Mouse (Mus musculus) CH12.LX (cell line): ENCODE measurements around the gene Crocc. TPM values are rescaled to one million over a fixed set of nuclear protein-coding genes. Genes with fewer than 3 reads are reported as not detected.

Source experiments
- DNase-seq: peaks from one replicate; pipeline ENCODE4 v3.0.0-alpha.2; 2013; ENCODE audit errors: extremely low read depth
- H3K27ac ChIP-seq: 2 replicates; pipeline ENCODE4 v1.5.1; 2012; ENCODE audit warnings: low read depth, mild to moderate bottlenecking, control low read depth, moderate library complexity; ENCODE audit not compliant: insufficient read depth
- H3K27me3 ChIP-seq: replicated peaks from 2 replicates; pipeline ENCODE3; 2012; ENCODE audit warnings: inconsistent platforms
- H3K36me3 ChIP-seq, 2 experiments: replicated peaks in 1 of 2; 2 replicates each; pipeline versions ENCODE3 to v1.6.1; 2012; ENCODE audit warnings: inconsistent platforms in 1 of 2, low read length in 1 of 2, mild to moderate bottlenecking in 1 of 2, mixed read lengths in 1 of 2, moderate library complexity in 1 of 2; ENCODE audit not compliant: control insufficient read depth in 1 of 2, insufficient read depth in 1 of 2
- H3K4me1 ChIP-seq, 2 experiments: 2 replicates each; pipeline ENCODE4 v1.6.1; 2012; ENCODE audit warnings: inconsistent platforms in 1 of 2, moderate library complexity in 1 of 2; ENCODE audit not compliant: insufficient read depth in 2 of 2, control insufficient read depth in 1 of 2
- H3K4me2 ChIP-seq: 2 replicates; pipeline ENCODE4 v1.6.1; 2012; ENCODE audit warnings: low read depth, mild to moderate bottlenecking, control low read depth; ENCODE audit not compliant: poor library complexity, insufficient read depth, severe bottlenecking
- H3K4me3 ChIP-seq, 3 experiments: fragments of 150-350 bp in 1 of 3; sonication (generic) in 1 of 3; replicated peaks in 1 of 3; 2 replicates each; pipeline versions ENCODE3 to v1.5.1; 2011 to 2012; ENCODE audit warnings: low read depth in 2 of 3, low read length in 2 of 3, mild to moderate bottlenecking in 2 of 3, moderate library complexity in 2 of 3, control low read depth in 1 of 3, improper control_type of control experiment in 1 of 3, inconsistent platforms in 1 of 3, mixed read lengths in 1 of 3; ENCODE audit not compliant: poor library complexity in 1 of 3
- H3K79me2 ChIP-seq: replicated peaks from 2 replicates; pipeline ENCODE4 v1.6.1; 2012; ENCODE audit warnings: mild to moderate bottlenecking, moderate library complexity; ENCODE audit not compliant: control insufficient read depth, poor library complexity, insufficient read depth, severe bottlenecking; ENCODE audit errors: extremely low read depth
- H3K9ac ChIP-seq: 2 replicates; pipeline ENCODE4 v1.6.1; 2012; ENCODE audit warnings: low read depth, mild to moderate bottlenecking, control low read depth, moderate library complexity; ENCODE audit not compliant: insufficient read depth
- H3K9me3 ChIP-seq: replicated peaks from 2 replicates; pipeline ENCODE3; 2012; ENCODE audit warnings: low read length, inconsistent platforms, mixed read lengths
- CTCF ChIP-seq, 2 experiments: IDR thresholded peaks in 1 of 2; conservative IDR thresholded peaks in 1 of 2; 2 replicates each; pipeline ENCODE4 v1.5.1; 2011 to 2012; ENCODE audit warnings: low read depth in 2 of 2, low read length in 2 of 2, improper control_type of control experiment in 1 of 2, inconsistent platforms in 1 of 2, mild to moderate bottlenecking in 1 of 2, moderate library complexity in 1 of 2
- E2F4 ChIP-seq: IDR thresholded peaks from 2 replicates; pipeline ENCODE4 v1.6.1; 2011; ENCODE audit warnings: low read depth, low read length, improper control_type of control experiment; ENCODE audit not compliant: insufficient replicate concordance
- ELF1 ChIP-seq: IDR thresholded peaks from 2 replicates; pipeline ENCODE4 v1.6.1; 2014; ENCODE audit warnings: low read depth, mild to moderate bottlenecking, inconsistent platforms, low read length, improper control_type of control experiment
- EP300 ChIP-seq: IDR thresholded peaks from 2 replicates; pipeline ENCODE4 v1.6.1; 2011; ENCODE audit warnings: low read length, improper control_type of control experiment
- ETS1 ChIP-seq: conservative IDR thresholded peaks from 2 replicates; pipeline ENCODE4 v1.6.1; 2012; ENCODE audit warnings: low read depth, mild to moderate bottlenecking, inconsistent platforms, low read length, improper control_type of control experiment, moderate library complexity
- HCFC1 ChIP-seq: IDR thresholded peaks from 2 replicates; pipeline ENCODE4 v1.6.1; 2012; ENCODE audit warnings: low read depth, mild to moderate bottlenecking, inconsistent platforms, low read length, improper control_type of control experiment
- IRF4 ChIP-seq: IDR thresholded peaks from 2 replicates; pipeline ENCODE4 v1.6.1; 2014; ENCODE audit warnings: low read depth, mild to moderate bottlenecking, inconsistent platforms, low read length, improper control_type of control experiment
- JUND ChIP-seq: conservative IDR thresholded peaks from 2 replicates; pipeline ENCODE4 v1.6.1; 2011; ENCODE audit warnings: low read depth, low read length, improper control_type of control experiment
- MAFK ChIP-seq: IDR thresholded peaks from 2 replicates; pipeline ENCODE4 v1.6.1; 2011; ENCODE audit warnings: low read length, improper control_type of control experiment; ENCODE audit not compliant: insufficient replicate concordance
- MAX ChIP-seq: IDR thresholded peaks from 2 replicates; pipeline ENCODE4 v1.6.1; 2011; ENCODE audit warnings: low read length, improper control_type of control experiment
- MXI1 ChIP-seq: IDR thresholded peaks from 2 replicates; pipeline ENCODE4 v1.6.1; 2011; ENCODE audit warnings: mild to moderate bottlenecking, low read depth, low read length, improper control_type of control experiment
- MYC ChIP-seq: IDR thresholded peaks from 2 replicates; pipeline ENCODE4 v1.6.1; 2011; ENCODE audit warnings: low read depth, mild to moderate bottlenecking, improper control_type of control experiment, low read length
- POLR2A ChIP-seq: IDR thresholded peaks from 2 replicates; pipeline ENCODE4 v1.6.1; 2011; ENCODE audit warnings: low read depth, mild to moderate bottlenecking, improper control_type of control experiment, low read length
- SIN3A ChIP-seq: IDR thresholded peaks from 2 replicates; pipeline ENCODE4 v1.6.1; 2012; ENCODE audit warnings: low read length, improper control_type of control experiment, inconsistent platforms
- TCF12 ChIP-seq: IDR thresholded peaks from 2 replicates; pipeline ENCODE4 v1.6.1; 2014; ENCODE audit warnings: low read depth, mild to moderate bottlenecking, inconsistent platforms, low read length, improper control_type of control experiment
- USF2 ChIP-seq: conservative IDR thresholded peaks from 2 replicates; pipeline ENCODE4 v1.6.1; 2011; ENCODE audit warnings: low read depth, low read length, improper control_type of control experiment
- ZMIZ1 ChIP-seq: IDR thresholded peaks from 2 replicates; pipeline ENCODE4 v1.6.1; 2012; ENCODE audit warnings: low read depth, mild to moderate bottlenecking, inconsistent platforms, low read length, improper control_type of control experiment
- dilution Hi-C: fragments of 300-500 bp; cut with MboI; formaldehyde crosslinking; loops from 2 replicates; pipeline ENCODE4 v1.14.3; 2020; ENCODE audit warnings: low sequenced_read_pairs; ENCODE audit not compliant: extremely low pct_unique_long_range_greater_than_20kb, extremely low pct_ligation_motif_present
- in situ Hi-C: fragments of 300-500 bp; cut with MboI; formaldehyde crosslinking; loops from 3 replicates; pipeline ENCODE4 v1.14.3; 2019; ENCODE audit warnings: low sequenced_read_pairs, low pct_ligation_motif_present, low pct_unique_long_range_greater_than_20kb, mixed read lengths
- polyA plus RNA-seq: library from polyadenylated mRNA; unstranded; fragments of >175 nt; gene quantifications from 2 replicates; pipeline ENCODE4 v1.2.1, GENCODE M21; 2012; ENCODE audit warnings: low read depth; ENCODE audit not compliant: insufficient read length
- total RNA-seq, 2 experiments: library from RNA; depleted of rRNA; stranded (reverse); fragments of 300-350 nt in 1 of 2; fragments of >200 nt in 1 of 2; gene quantifications; 2 replicates each; pipeline ENCODE4 v1.2.3; 2012 to 2014

Gene Crocc
- total and polyA plus RNA-seq, 3 experiments: 3.5 to 8.3 (median 4.8) TPM

GRCm38 (mm10) chr4:141077681-141078509 lies 17.5 kb upstream of the Crocc start, which contains the start of gene Necap2 (continued):
- TF ChIP-seq SIN3A (peak; percentile 97), CTCF (conservative IDR thresholded peaks at IDR 0.05 in 1 of 2, IDR thresholded peaks at IDR 0.05 in 1 of 2; ENCODE audit: low read depth in 2 of 2, low read length in 2 of 2) (peak in 1 of 2 experiments; percentile 89; a peak in 2 of 4 replicates), ELF1 (peak; percentile 98), ETS1 (no peak), MYC (no peak), JUND (no peak), ZMIZ1 (peak; percentile 66; the same call in 1 of the 2 replicates), HCFC1 (peak; percentile 91)

- no peak for TF ChIP-seq USF2
- TF ChIP-seq EP300: peak; percentile 81
- 0 out of 2 replicates have a peak, but pooled peaks have one; percentile 13 for TF ChIP-seq POLR2A
- peak; percentile 15; the same call in 1 of the 2 replicates for TF ChIP-seq SIN3A
- no peak for TF ChIP-seq E2F4
- peak; percentile 20; the same call in 1 of the 2 replicates for TF ChIP-seq MAX
- no peak; the same call in 1 of the 2 replicates for TF ChIP-seq TCF12
- no peak for TF ChIP-seq CTCF (conservative IDR thresholded peaks at IDR 0.05 in 1 of 2, IDR thresholded peaks at IDR 0.05 in 1 of 2; ENCODE audit: low read depth in 2 of 2, low read length in 2 of 2)
- TF ChIP-seq MXI1: 0 out of 2 replicates have a peak, but pooled peaks have one; percentile 7
- TF ChIP-seq IRF4: peak; percentile 93
- TF ChIP-seq MAFK: no peak
- peaks cover 6 to 21% of the 10 kb centered on the region in 2 experiments; a peak in 3 of 4 replicates for H3K4me1 ChIP-seq
- H3K27me3 ChIP-seq: no peaks in the 10 kb centered on the region
- DNase-seq: peak; percentile 83
- peak overlapping the region; percentile 95 for H3K4me2 ChIP-seq
- in situ Hi-C loops: no loop called here
- H3K9ac ChIP-seq: peak overlapping the region; percentile 84
- dilution Hi-C loops: no loop called here
- peaks cover 11% of the 10 kb centered on the region for H3K9me3 ChIP-seq
- H3K79me2 ChIP-seq: peaks cover 28% of the 10 kb centered on the region
- H3K4me3 ChIP-seq: peak overlapping the region; percentile 76 to 89 (median 84)
- peak overlapping the region; percentile 72; the same call in 1 of the 2 replicates for H3K27ac ChIP-seq
- H3K36me3 ChIP-seq: peaks cover 28 to 35% of the 10 kb centered on the region in 2 experiments
These were observed 16.6 kb upstream of the Crocc start for GRCm38 (mm10) chr4:141076761-141077506.
